Mouse (Mus musculus) embryonic fibroblast, embryonic 13.5 days (primary cell): ENCODE measurements around the gene F2r.

Experiments used
- CTCF ChIP-seq: IDR thresholded peaks from 2 replicates; pipeline ENCODE4 v1.5.1; 2011; ENCODE audit warnings: mild to moderate bottlenecking, control low read depth, low read length, moderate library complexity, borderline replicate concordance; ENCODE audit not compliant: insufficient read depth
- POLR2A ChIP-seq: IDR thresholded peaks from 2 replicates; pipeline ENCODE4 v1.6.1; 2011; ENCODE audit warnings: low read depth, mild to moderate bottlenecking, control low read depth, low read length, moderate library complexity

DNA sequence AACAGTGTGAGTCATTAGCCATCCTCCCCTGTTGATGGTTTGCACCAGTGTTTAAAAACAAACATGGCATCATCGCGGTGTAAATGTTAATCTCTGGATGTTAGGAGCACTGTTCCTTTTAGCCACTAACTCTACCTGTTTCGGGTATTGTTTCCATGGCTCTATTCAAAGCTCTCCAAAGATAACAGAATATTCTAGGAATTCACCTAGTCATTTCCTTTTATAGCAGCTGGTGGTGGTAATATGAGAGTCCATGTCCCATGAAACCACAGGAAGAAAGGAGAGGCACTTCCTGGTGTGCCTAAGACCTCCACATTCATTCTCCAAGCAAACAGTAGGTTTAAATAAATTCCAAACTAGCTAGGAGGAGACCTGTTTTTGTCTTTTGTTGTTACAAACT is 4.8 kb upstream of the F2r start:
- TF ChIP-seq POLR2A (no peak), CTCF (no peak)
